In the genomic region with DNA sequence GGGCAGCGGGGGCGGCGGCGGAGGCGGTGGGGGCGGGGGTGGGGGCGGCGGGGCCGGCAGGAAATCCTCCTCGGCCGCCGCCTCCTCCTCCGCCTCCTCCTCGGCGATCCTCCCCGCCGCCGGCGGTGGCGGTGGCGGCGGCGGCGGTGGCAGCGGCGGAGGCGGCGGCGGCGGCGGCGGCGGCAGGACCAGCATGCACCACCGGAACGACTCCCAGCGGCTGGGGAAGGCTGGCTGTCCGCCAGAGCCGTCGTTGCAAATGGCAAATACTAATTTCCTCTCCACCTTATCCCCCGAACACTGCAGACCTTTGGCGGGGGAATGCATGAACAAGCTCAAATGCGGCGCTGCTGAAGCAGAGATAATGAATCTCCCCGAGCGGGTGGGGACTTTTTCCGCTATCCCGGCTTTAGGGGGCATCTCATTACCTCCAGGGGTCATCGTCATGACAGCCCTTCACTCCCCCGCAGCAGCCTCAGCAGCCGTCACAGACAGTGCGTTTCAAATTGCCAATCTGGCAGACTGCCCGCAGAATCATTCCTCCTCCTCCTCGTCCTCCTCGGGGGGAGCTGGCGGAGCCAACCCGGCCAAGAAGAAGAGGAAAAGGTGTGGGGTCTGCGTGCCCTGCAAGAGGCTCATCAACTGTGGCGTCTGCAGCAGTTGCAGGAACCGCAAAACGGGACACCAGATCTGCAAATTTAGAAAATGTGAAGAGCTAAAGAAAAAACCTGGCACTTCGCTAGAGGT, we compare ENCODE assay signal across 8 mouse cellular contexts. TPM values are rescaled to one million over a fixed set of nuclear protein-coding genes. Genes with fewer than 3 reads are reported as not detected.
DNase-seq lines count a peak whose midpoint lies in the region; ATAC-seq and TF ChIP-seq lines count a peak whose summit lies in the region.

No protein-coding gene starts in this region.

- H3K27ac ChIP-seq in hindbrain, postnatal 0 days: peak overlapping the region; percentile 98

- intact Hi-C loops in gastrocnemius, postnatal 14 days (cut with DNase I; ENCODE audit: low total_unique reads): no loop called here

- no peaks in the 10 kb centered on the region for H3K36me3 ChIP-seq in hindbrain, postnatal 0 days (ENCODE audit: insufficient read depth, low read length)

- peak; percentile 87 for DNase-seq in adrenal gland, adult 2 months
- peak; percentile 57 for DNase-seq in gastrocnemius, postnatal 14 days
- DNase-seq in hindbrain, postnatal 0 days (ENCODE audit: low spot score): peak; percentile 91
- peak; percentile 65 for DNase-seq in left cerebral cortex, adult 8-10 months (ENCODE audit: low spot score in 2 of 2)
- peak; percentile 58 for DNase-seq in lung, postnatal 36 days
- peak; percentile 83 for DNase-seq in right cerebral cortex, postnatal 14 days

- no peaks in the 10 kb centered on the region for H3K9me3 ChIP-seq in hindbrain, postnatal 0 days (ENCODE audit: low read length)

- peak overlapping the region; percentile 70 for H3K4me2 ChIP-seq in hindbrain, postnatal 0 days (ENCODE audit: low read depth, low read length)

- H3K4me3 ChIP-seq in hindbrain, postnatal 0 days (ENCODE audit: low read length): peak overlapping the region; percentile 77

- no peak for TF ChIP-seq CTCF in hindbrain, postnatal 0 days (IDR thresholded peaks at IDR 0.05; ENCODE audit: low read depth)

- WGBS in hindbrain, postnatal 0 days: 0% methylated on average over 27 of the region's 61 CpGs

- H3K9ac ChIP-seq in hindbrain, postnatal 0 days (replicated peaks; ENCODE audit: low read length): peak overlapping the region; percentile 81

- no peaks in the 10 kb centered on the region for H3K27me3 ChIP-seq in hindbrain, postnatal 0 days (ENCODE audit: insufficient read depth, low read length)

- H3K4me1 ChIP-seq in hindbrain, postnatal 0 days (ENCODE audit: insufficient read depth, low read length): peaks cover 8% of the 10 kb centered on the region

- ATAC-seq in common myeloid progenitor, adult 5-6 weeks (replicated peaks; ENCODE audit: low read depth, poor library complexity, severe bottlenecking): peak; percentile 29
- peak; percentile 70 for ATAC-seq in hindbrain, postnatal 0 days
- ATAC-seq in monocyte, adult 5-6 weeks (replicated peaks; ENCODE audit: insufficient number of reproducible peaks, low FRiP score, low TSS enrichment, poor library complexity, severe bottlenecking): no peak

RNA-seq across cellular contexts. Expression of a gene that starts 3.9 kb away (rescaled TPM):
- 1 to 10 TPM; 5.4 to 7.4 TPM for total RNA-seq in adrenal gland, adult 2 months (2021)
- 2.7 and 3.0 TPM in 2 replicates for polyA plus RNA-seq in adrenal gland, adult 2 months (2012; rRNA removed)
- not detected in 2 replicates for total RNA-seq in common myeloid progenitor, adult 5-6 weeks (2017)
- total RNA-seq in gastrocnemius, postnatal 14 days (2021): under 1 TPM; 0.66 to 0.75 TPM
- 21.0 and 28.9 TPM in 2 replicates for total RNA-seq in hindbrain, postnatal 0 days (2014; rRNA removed)
- 19.5 and 23.2 TPM in 2 replicates for polyA plus RNA-seq in hindbrain, postnatal 0 days (2015; fragmentation: Nextera tagmentation; extraction: Ambion mirVana)
- 10 to 100 TPM; 20.2 to 22.0 (median 21.6) TPM for total RNA-seq in left cerebral cortex, adult 8-10 months (2022)
- not detected in 3 replicates for total RNA-seq in monocyte, adult 5-6 weeks (2017)
